Mouse (Mus musculus) ES-Bruce4 (cell line): ENCODE results near the gene Inka1. TPM values are rescaled to one million over a fixed set of nuclear protein-coding genes. Genes with fewer than 3 reads are reported as not detected.

Source experiments
- H3K27ac ChIP-seq: 2 replicates; pipeline ENCODE4 v1.5.1; 2012; ENCODE audit warnings: low read length, inconsistent platforms; ENCODE audit not compliant: insufficient read depth
- H3K27me3 ChIP-seq: 2 replicates; pipeline ENCODE4 v1.6.1; 2012; ENCODE audit warnings: mild to moderate bottlenecking, low read length, inconsistent platforms; ENCODE audit not compliant: control insufficient read depth, poor library complexity, insufficient read depth, severe bottlenecking
- H3K36me3 ChIP-seq: 2 replicates; pipeline ENCODE4 v1.6.1; 2012; ENCODE audit warnings: inconsistent platforms, mild to moderate bottlenecking, low read length, moderate library complexity; ENCODE audit not compliant: control insufficient read depth, poor library complexity, insufficient read depth, severe bottlenecking
- H3K4me1 ChIP-seq: one replicate; pipeline ENCODE4 v1.8.1; 2011; ENCODE audit warnings: low read length; ENCODE audit not compliant: control insufficient read depth, insufficient read depth
- H3K4me3 ChIP-seq: 2 replicates; pipeline ENCODE4 v1.5.1; 2011; ENCODE audit warnings: low read depth, mild to moderate bottlenecking, low read length
- H3K9ac ChIP-seq: 2 replicates; pipeline ENCODE4 v1.6.1; 2012; ENCODE audit warnings: low read depth, mild to moderate bottlenecking, inconsistent platforms; ENCODE audit not compliant: poor library complexity, severe bottlenecking
- H3K9me3 ChIP-seq: replicated peaks from 2 replicates; pipeline ENCODE4 v1.6.1; 2012; ENCODE audit warnings: mild to moderate bottlenecking, low read length, inconsistent platforms; ENCODE audit not compliant: control insufficient read depth, poor library complexity, insufficient read depth, severe bottlenecking
- CTCF ChIP-seq: IDR thresholded peaks from one replicate; pipeline ENCODE4 v1.8.1; 2011; ENCODE audit warnings: low read depth, low read length
- EP300 ChIP-seq: IDR thresholded peaks from 2 replicates; pipeline ENCODE4 v1.6.1; 2011; ENCODE audit warnings: low read depth, low read length; ENCODE audit not compliant: insufficient read depth
- POLR2A ChIP-seq: IDR thresholded peaks from one replicate; pipeline ENCODE4 v1.8.1; 2011; ENCODE audit warnings: low read length; ENCODE audit not compliant: insufficient read depth
- polyA plus RNA-seq: library from polyadenylated mRNA; stranded (reverse); fragments of >200 nt; gene quantifications from 2 replicates; pipeline ENCODE4 v1.2.4, GENCODE M21; 2011; ENCODE audit warnings: low read depth; ENCODE audit not compliant: missing spikeins, insufficient read depth, insufficient read length

The Inka1 gene
- polyA plus RNA-seq, 1 experiment = 1.4 TPM

DNA sequence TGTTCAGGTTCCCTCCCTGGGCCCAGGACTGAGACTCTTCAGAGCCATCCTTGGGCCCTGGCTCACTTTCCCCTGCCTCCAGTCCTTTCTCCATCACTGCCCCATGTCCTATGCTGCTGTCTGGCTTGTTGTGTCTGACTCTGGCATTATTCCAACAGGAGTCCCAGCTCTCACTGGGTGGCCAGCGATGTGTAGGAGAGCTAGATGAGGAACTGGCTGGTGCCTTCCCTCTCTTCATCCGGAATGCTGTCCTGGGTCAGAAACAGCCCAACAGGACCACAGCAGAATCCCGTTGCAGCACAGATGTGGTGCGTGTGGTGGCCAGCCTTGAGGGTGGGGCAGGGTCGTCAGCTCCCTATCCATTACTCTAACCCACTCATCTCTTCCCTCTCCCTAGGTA lies 15.4 kb downstream of the Inka1 start:
- H3K27ac ChIP-seq = no peak overlapping the region
- no peaks in the 10 kb centered on the region for H3K4me1 ChIP-seq
- TF ChIP-seq POLR2A = no peak
- TF ChIP-seq CTCF = no peak
- no peak for TF ChIP-seq EP300
- H3K9ac ChIP-seq = no peak overlapping the region
- H3K4me3 ChIP-seq = no peak overlapping the region
- no peaks in the 10 kb centered on the region for H3K27me3 ChIP-seq
- H3K9me3 ChIP-seq = no peaks in the 10 kb centered on the region
- no peaks in the 10 kb centered on the region for H3K36me3 ChIP-seq

DNA sequence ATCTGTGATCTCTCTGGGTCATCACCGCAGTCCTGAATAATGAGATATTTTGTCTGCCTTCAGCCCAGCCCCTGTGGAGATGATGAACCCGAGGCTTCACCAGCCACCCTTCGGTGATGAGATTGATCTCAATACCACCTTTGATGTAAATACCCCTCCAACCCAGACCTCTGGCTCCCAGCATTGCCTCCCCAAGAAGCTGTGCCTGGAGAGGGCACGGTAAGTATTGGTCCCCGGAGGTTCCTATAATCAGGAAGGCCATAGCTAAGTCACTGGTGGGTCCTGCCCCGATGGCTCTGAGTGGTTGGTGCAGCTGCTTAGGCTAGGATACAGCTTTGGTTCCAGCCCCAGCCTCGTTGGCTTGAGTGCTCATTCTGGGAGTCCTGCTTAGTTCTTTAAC lies 17.1 kb downstream of the Inka1 start:
- no peak for TF ChIP-seq CTCF
- no peak for TF ChIP-seq EP300
- TF ChIP-seq POLR2A = no peak
- Histone ChIP-seq H3K4me1 (no peaks in the 10 kb centered on the region), H3K36me3 (no peaks in the 10 kb centered on the region), H3K9me3 (no peaks in the 10 kb centered on the region), H3K27ac (no peak overlapping the region), H3K4me3 (no peak overlapping the region), H3K27me3 (no peaks in the 10 kb centered on the region), H3K9ac (no peak overlapping the region)

DNA sequence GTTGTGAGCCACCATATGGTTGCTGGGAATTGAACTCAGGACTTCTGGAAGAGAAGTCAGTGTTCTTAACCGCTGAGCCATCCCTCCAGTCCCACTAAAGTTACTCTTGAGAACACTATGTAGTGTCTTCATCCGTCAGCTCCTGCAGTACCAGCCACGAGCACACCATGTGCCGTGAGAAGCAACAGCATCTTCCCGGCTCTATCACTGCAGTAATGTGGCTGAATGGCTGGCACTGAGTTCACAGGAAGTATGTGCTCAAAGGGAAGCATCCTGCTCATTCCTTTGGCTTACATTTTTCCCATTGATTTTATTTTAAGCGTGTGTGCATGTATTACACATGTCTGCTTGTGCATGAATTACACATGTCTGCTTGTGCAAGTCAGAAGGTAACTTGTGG lies 18.2 kb downstream of the Inka1 start:
- H3K4me3 ChIP-seq = no peak overlapping the region
- TF ChIP-seq CTCF (no peak), POLR2A (no peak), EP300 (no peak)
- H3K4me1 ChIP-seq = peaks cover under 1% of the 10 kb centered on the region
- H3K36me3 ChIP-seq = no peaks in the 10 kb centered on the region
- H3K27ac ChIP-seq = no peak overlapping the region
- no peaks in the 10 kb centered on the region for H3K27me3 ChIP-seq
- no peak overlapping the region for H3K9ac ChIP-seq
- no peaks in the 10 kb centered on the region for H3K9me3 ChIP-seq

DNA sequence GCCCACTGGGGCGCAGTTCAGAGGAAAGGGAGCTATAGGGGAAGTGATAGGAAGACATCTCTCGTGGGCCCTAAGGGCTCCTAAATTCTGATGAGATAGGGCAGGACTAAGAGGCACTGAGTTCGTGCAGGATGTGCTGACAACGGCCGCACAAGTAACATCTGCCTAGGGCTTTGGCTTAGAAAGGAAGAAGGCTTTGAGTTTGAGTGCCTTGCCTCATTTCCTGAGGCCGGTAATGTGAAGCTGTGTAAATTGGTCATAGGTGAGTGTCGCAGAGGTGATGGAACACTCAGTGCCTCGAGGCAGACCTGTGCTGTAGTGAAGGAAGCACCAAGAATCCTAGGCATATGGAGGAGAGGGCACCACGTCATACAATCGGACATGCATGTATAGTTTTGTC lies 19.0 kb downstream of the Inka1 start:
- Histone ChIP-seq H3K27ac (no peak overlapping the region), H3K4me3 (no peak overlapping the region), H3K4me1 (peaks cover 5% of the 10 kb centered on the region), H3K36me3 (no peaks in the 10 kb centered on the region), H3K9me3 (no peaks in the 10 kb centered on the region), H3K27me3 (no peaks in the 10 kb centered on the region), H3K9ac (no peak overlapping the region)
- TF ChIP-seq EP300 (no peak), POLR2A (no peak), CTCF (no peak)

DNA sequence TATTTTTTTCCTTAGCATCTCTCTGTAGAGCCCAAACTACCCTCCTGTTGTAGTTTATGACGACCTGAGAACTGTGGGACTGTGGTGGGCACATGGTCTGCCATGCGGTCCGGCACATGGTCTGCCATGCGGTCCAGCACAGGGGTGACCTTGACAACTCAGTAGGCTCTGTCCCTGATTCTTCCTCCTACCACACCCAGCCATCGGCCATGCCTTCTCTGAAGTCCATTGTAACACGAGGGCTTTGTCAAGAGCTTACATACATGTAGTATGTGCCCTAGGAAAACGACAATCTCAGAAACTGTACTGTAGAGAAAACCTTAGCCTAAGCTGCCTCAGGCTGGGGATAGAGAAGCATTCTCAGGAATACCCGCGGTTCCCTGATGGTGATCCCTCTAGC lies 21.0 kb downstream of the Inka1 start:
- H3K9me3 ChIP-seq = no peaks in the 10 kb centered on the region

DNA sequence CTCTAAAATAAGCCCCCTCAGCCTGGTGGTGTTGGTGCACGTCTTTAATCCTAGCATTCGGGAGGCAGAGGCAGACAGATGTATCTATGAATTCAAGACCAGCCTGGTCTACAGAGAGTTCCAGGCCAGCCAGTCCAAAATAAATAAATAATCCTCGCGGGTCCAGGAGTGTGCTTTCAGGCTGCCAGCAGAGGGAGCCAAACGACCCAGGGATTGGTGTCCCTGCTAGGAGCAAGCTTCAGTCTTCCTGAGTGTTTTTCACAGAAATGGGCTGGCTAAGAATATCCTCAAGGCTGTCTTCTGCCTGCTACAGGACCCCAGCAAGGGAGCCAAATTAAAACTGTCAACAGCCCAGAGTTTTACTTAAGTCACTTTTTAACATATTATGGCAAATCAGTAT lies 22.0 kb downstream of the Inka1 start:
- no peaks in the 10 kb centered on the region for H3K36me3 ChIP-seq
- H3K27ac ChIP-seq = no peak overlapping the region

More for the DNA sequence above, 21.0 kb downstream of the Inka1 start:
- TF ChIP-seq CTCF (no peak), EP300 (no peak), POLR2A (no peak)
- H3K4me1 ChIP-seq = peaks cover 5% of the 10 kb centered on the region
- no peaks in the 10 kb centered on the region for H3K36me3 ChIP-seq
- no peak overlapping the region for H3K4me3 ChIP-seq
- H3K27ac ChIP-seq = no peak overlapping the region
- no peak overlapping the region for H3K9ac ChIP-seq
- no peaks in the 10 kb centered on the region for H3K27me3 ChIP-seq

More for the DNA sequence above, 22.0 kb downstream of the Inka1 start:
- H3K9ac ChIP-seq = no peak overlapping the region
- peaks cover 5% of the 10 kb centered on the region for H3K4me1 ChIP-seq
- H3K4me3 ChIP-seq = no peak overlapping the region
- no peaks in the 10 kb centered on the region for H3K9me3 ChIP-seq
- H3K27me3 ChIP-seq = no peaks in the 10 kb centered on the region
- TF ChIP-seq POLR2A (no peak), EP300 (no peak), CTCF (peak; percentile 95)
